In genomic region chr2:52420001-52420710, GRCm38 (mm10) we compare ENCODE assay signal across 28 mouse cellular contexts. TPM values are rescaled to one million over a fixed set of nuclear protein-coding genes. Genes with fewer than 3 reads are reported as not detected.
DNase-seq lines count a peak whose midpoint lies in the region; ATAC-seq lines count a peak whose summit lies in the region.
"Had no signal": no experiment of that assay in that cellular context is flagged by ENCODE, and none has a peak within 500 bp of the region (broad histone marks: within the 10 kb centered on the region; RNA-seq: fewer than 3 reads in every experiment).

No protein-coding gene starts in this region.

- peak; percentile 9; the same call in 1 of the 2 replicates for ATAC-seq in intestine, embryonic 15.5 days
- no peak for ATAC-seq in liver, embryonic 13.5 days (ENCODE audit: low read depth)
- ATAC-seq: CD4-positive, CD25-positive, alpha-beta regulatory T cell, adult 4 months; forebrain, embryonic 14.5 days had no signal

- no peak overlapping the region for H3K4me2 ChIP-seq in intestine, embryonic 15.5 days (replicated peaks)
- H3K4me2 ChIP-seq in liver, embryonic 13.5 days, result 0 out of 2 replicates have a peak overlapping the region, but pooled peaks have one; percentile 6
- H3K4me2 ChIP-seq: embryonic facial prominence, embryonic 12.5 days; hindbrain, embryonic 15.5 days; limb, embryonic 12.5 days; midbrain, embryonic 12.5 days; neural tube, embryonic 12.5 days had no signal

- no peaks in the 10 kb centered on the region for H3K27me3 ChIP-seq in heart, embryonic 10.5 days (ENCODE audit: insufficient read depth, poor library complexity, severe bottlenecking)
- H3K27me3 ChIP-seq in intestine, embryonic 15.5 days (replicated peaks), result no peaks in the 10 kb centered on the region
- no peaks in the 10 kb centered on the region for H3K27me3 ChIP-seq in liver, embryonic 13.5 days
- H3K27me3 ChIP-seq: embryonic facial prominence, embryonic 12.5 days; hindbrain, embryonic 15.5 days; limb, embryonic 12.5 days; midbrain, embryonic 12.5 days; neural tube, embryonic 12.5 days had no signal

- no peak overlapping the region for H3K27ac ChIP-seq in heart, embryonic 10.5 days
- no peak overlapping the region for H3K27ac ChIP-seq in intestine, embryonic 15.5 days
- no peak overlapping the region for H3K27ac ChIP-seq in liver, embryonic 13.5 days
- H3K27ac ChIP-seq: embryonic facial prominence, embryonic 12.5 days; hindbrain, embryonic 15.5 days; limb, embryonic 12.5 days; midbrain, embryonic 12.5 days; neural tube, embryonic 12.5 days; stomach, postnatal 0 days had no signal

- intact Hi-C loops in left cerebral cortex, postnatal 14 days (cut with DNase I), result no loop called here

- peaks cover 44% of the 10 kb centered on the region for H3K4me1 ChIP-seq in heart, embryonic 10.5 days
- peaks cover 14% of the 10 kb centered on the region for H3K4me1 ChIP-seq in intestine, embryonic 15.5 days (replicated peaks)
- H3K4me1 ChIP-seq in liver, embryonic 13.5 days (replicated peaks), result peaks cover 53% of the 10 kb centered on the region

- WGBS in heart, embryonic 10.5 days, result 81% methylated on average over 7 of the region's 7 CpGs
- 77% methylated on average over 7 of the region's 7 CpGs for WGBS in intestine, embryonic 15.5 days
- 74% methylated on average over 7 of the region's 7 CpGs for WGBS in liver, embryonic 13.5 days (ENCODE audit: insufficient replicate concordance)

- no peaks in the 10 kb centered on the region for H3K9me3 ChIP-seq in heart, embryonic 10.5 days
- H3K9me3 ChIP-seq in intestine, embryonic 15.5 days, result no peaks in the 10 kb centered on the region
- no peaks in the 10 kb centered on the region for H3K9me3 ChIP-seq in liver, embryonic 13.5 days (replicated peaks)
- H3K9me3 ChIP-seq: hindbrain, embryonic 15.5 days had no signal

- peaks cover 17% of the 10 kb centered on the region for H3K36me3 ChIP-seq in heart, embryonic 10.5 days
- peaks cover 8% of the 10 kb centered on the region; the same call in 1 of the 2 replicates for H3K36me3 ChIP-seq in intestine, embryonic 15.5 days
- peaks cover 20% of the 10 kb centered on the region for H3K36me3 ChIP-seq in liver, embryonic 13.5 days

- DNase-seq in heart, adult 11 months, result peak; percentile 65
- no peak for DNase-seq in heart, embryonic 10.5 days (ENCODE audit: low spot score)
- peak; percentile 54 for DNase-seq in 416B (ENCODE audit: low read depth)
- no peak for DNase-seq in liver, embryonic 13.5 days
- no peak for DNase-seq in left cerebral cortex, postnatal 14 days (ENCODE audit: low spot score in 2 of 2)
- DNase-seq in lung, postnatal 10 days, result no peak
- DNase-seq in embryo, embryonic 10.5 days (ENCODE audit: low spot score), result no peak
- DNase-seq: adrenal gland, adult 8-10 months; cerebellum, adult 11 months; cerebellum, postnatal 36 days; embryo, embryonic 11 days; gastrocnemius, postnatal 25 days; heart, postnatal 10 days; kidney, adult 9 months; kidney, postnatal 14 days; lung, adult 2 months; right cerebral cortex, postnatal 4 days; thymus, adult 18-20 months had no signal

- no peak overlapping the region for H3K4me3 ChIP-seq in heart, embryonic 10.5 days
- no peak overlapping the region for H3K4me3 ChIP-seq in intestine, embryonic 15.5 days (replicated peaks)
- no peak overlapping the region for H3K4me3 ChIP-seq in liver, embryonic 13.5 days (replicated peaks)
- H3K4me3 ChIP-seq: embryonic facial prominence, embryonic 12.5 days; hindbrain, embryonic 15.5 days; limb, embryonic 12.5 days; midbrain, embryonic 12.5 days; myocyte; neural tube, embryonic 12.5 days had no signal

- no peak overlapping the region for H3K9ac ChIP-seq in intestine, embryonic 15.5 days
- H3K9ac ChIP-seq in liver, embryonic 13.5 days, result no peak overlapping the region
- H3K9ac ChIP-seq: embryonic facial prominence, embryonic 12.5 days; hindbrain, embryonic 15.5 days; limb, embryonic 12.5 days; midbrain, embryonic 12.5 days; neural tube, embryonic 12.5 days had no signal

RNA-seq across cellular contexts. Expression of gene Arl5a, which starts 4.5 kb away (rescaled TPM):
- 62.9 and 72.8 TPM in 2 replicates for polyA plus RNA-seq in heart, embryonic 10.5 days (2016; fragmentation: Nextera tagmentation; extraction: Ambion mirVana)
- 33.3 and 36.4 TPM in 2 replicates for polyA plus RNA-seq in intestine, embryonic 15.5 days (2015; fragmentation: Nextera tagmentation; extraction: Ambion mirVana)
- polyA plus RNA-seq in liver, embryonic 13.5 days (2015; fragmentation: Nextera tagmentation; extraction: Ambion mirVana), result 26.1 and 34.8 TPM in 2 replicates
- 10 to 100 TPM; 67.3 to 67.8 TPM for total RNA-seq in left cerebral cortex, postnatal 14 days (2021)

RNA-seq across cellular contexts. Expression of gene Neb, which starts 41.9 kb away (rescaled TPM):
- polyA plus RNA-seq in heart, embryonic 10.5 days (2016; fragmentation: Nextera tagmentation; extraction: Ambion mirVana), result 0.75 and 1.7 TPM in 2 replicates
- polyA plus RNA-seq in intestine, embryonic 15.5 days (2015; fragmentation: Nextera tagmentation; extraction: Ambion mirVana), result 0.59 and 1.4 TPM in 2 replicates
- polyA plus RNA-seq in liver, embryonic 13.5 days (2015; fragmentation: Nextera tagmentation; extraction: Ambion mirVana), result 1.6 and 2.6 TPM in 2 replicates
- 1 to 10 TPM; 2.0 to 2.7 TPM for total RNA-seq in left cerebral cortex, postnatal 14 days (2021)

Comparison
In these comparisons a context has a peak if more than half of its experiments do, and no peak if none do; other contexts are left out.
1. DNase-seq: peak in heart, adult 11 months (single experiment) and 416B (single experiment); none in heart, embryonic 10.5 days (single experiment), liver, embryonic 13.5 days (single experiment), left cerebral cortex, postnatal 14 days (0 of 2), lung, postnatal 10 days (single experiment) and embryo, embryonic 10.5 days (single experiment).